Mouse (Mus musculus) bone marrow macrophage, adult 2 months (primary cell): Measurements from ENCODE around the gene Hmg20b. TPM values are rescaled to one million over a fixed set of nuclear protein-coding genes. Genes with fewer than 3 reads are reported as not detected.

Experiments
- H3K27ac ChIP-seq: 2 replicates; pipeline ENCODE4 v1.5.1; 2012; ENCODE audit warnings: low read depth, low read length; ENCODE audit not compliant: insufficient read depth
- H3K4me1 ChIP-seq: 2 replicates; pipeline ENCODE4 v1.6.1; 2012; ENCODE audit warnings: low read length; ENCODE audit not compliant: control insufficient read depth, insufficient read depth
- H3K4me3 ChIP-seq: 2 replicates; pipeline ENCODE4 v1.5.1; 2012; ENCODE audit warnings: mild to moderate bottlenecking, low read length, moderate library complexity; ENCODE audit not compliant: insufficient read depth
- CTCF ChIP-seq: IDR thresholded peaks from 2 replicates; pipeline ENCODE4 v1.5.1; 2012; ENCODE audit warnings: low read depth, mild to moderate bottlenecking, low read length, moderate library complexity
- POLR2A ChIP-seq: IDR thresholded peaks from 2 replicates; pipeline ENCODE4 v1.6.1; 2012; ENCODE audit warnings: mild to moderate bottlenecking, low read depth, low read length, borderline replicate concordance
- polyA plus RNA-seq: library from polyadenylated mRNA; stranded (reverse); fragments of >200 nt; gene quantifications from 2 replicates; pipeline ENCODE4 v1.2.4, GENCODE M21; 2012; ENCODE audit not compliant: missing spikeins, insufficient read depth, insufficient read length

Hmg20b gene
- polyA plus RNA-seq, 1 experiment = 52.2 TPM

DNA sequence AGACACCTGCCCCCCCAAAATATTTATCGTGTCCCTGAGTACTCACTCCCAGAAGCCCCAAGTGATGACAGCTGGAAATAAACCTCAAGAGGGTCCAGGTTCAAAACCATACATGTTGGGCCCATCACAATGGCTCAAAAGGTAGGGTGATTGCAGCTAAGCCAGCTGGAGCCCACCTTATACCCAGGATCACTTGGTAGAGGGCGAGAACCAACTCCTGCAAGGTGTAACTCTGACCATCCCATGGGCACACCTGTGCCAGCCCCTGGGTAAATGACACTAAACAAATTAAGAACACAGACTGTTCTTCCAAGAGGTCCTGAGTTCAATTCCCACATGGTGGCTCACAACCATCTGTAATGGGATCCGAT is 28.9 kb upstream of the Hmg20b start:
- Histone ChIP-seq H3K4me1 (peaks cover 24% of the 10 kb centered on the region), H3K27ac (peak overlapping the region; percentile 54), H3K4me3 (peak overlapping the region; percentile 72)
- no peak for TF ChIP-seq POLR2A
- TF ChIP-seq CTCF = no peak

DNA sequence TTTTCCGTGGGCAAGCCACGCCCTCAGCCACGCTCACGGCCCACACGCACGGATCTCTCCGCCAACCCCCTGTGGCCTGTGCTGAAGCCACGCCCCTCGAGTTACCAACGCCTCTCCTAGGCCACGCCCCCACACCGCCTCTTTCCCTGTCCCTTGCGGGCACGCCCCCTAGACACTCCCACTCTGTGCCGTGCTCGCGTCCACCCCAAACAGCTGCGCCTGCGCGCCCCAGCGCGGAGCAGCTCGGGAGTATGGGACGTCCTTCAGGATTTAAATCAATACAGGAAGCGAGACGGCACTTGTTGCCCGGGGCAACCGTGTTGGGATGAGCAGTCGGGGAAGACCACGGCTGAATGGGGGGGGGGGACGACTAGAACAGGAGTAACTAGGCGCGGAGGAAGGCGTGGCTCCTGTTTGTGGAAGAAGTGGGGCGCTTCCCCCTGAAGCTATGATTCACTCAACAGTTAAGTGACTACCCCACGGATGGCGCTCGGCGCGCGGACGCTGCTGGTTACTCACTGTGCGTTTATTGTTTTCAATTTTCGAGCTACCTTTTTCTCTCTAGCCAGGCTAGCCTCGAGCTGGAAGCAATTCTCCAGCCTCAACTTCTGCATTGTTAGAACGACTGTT is 28.4 kb upstream of the Hmg20b start:
- H3K27ac ChIP-seq = peak overlapping the region; percentile 54
- peak overlapping the region; percentile 72 for H3K4me3 ChIP-seq
- TF ChIP-seq CTCF (no peak), POLR2A (no peak)
- peaks cover 24% of the 10 kb centered on the region for H3K4me1 ChIP-seq

DNA sequence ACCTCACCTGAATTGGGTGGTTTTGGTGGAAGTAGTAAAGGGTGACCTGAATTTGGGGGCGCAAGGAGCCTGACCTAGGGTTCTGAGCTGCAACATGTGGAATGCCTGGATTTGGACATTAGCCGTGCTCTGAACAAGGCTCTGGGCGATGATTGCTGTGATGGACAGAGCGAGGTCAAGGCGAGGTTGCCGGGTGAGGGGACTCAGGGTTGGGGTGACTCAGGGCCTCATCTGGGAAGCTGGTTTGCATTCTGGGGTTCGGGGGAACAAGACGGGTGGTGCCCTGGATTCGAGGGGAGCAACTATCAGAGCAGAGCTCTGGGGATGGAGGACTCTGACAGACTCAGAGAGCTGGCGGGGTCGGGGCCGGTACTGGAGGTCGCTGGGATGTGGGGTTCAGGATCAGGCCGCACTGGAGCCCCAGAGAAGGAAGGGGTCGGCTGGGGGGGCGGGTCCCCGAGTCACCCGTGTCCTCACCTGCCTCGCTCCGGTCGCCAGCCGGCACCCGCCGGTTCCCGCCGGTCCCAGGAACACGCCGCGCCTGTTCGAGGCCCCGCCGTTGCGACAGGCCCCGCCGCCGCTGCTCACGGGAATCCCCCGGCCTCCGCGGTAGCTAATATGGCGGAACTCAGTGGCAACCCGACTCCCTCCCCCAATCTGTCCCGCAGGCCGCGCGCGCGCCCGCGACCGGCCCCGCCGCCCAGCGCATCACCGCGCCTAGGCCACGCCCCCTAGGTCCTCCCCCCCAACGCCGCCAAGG is 27.7 kb upstream of the Hmg20b start, which contains the start of gene Fzr1:
TSS of gene Fzr1 (minus strand) at position 724 of the 760 bp plus-strand sequence.
- Histone ChIP-seq H3K27ac (peak within 1 kb of the TSS; percentile 54), H3K4me1 (peaks cover 24% of the 10 kb centered on the region), H3K4me3 (peak within 1 kb of the TSS; percentile 83)
- TF ChIP-seq CTCF (no peak), POLR2A (no peak)

- Histone ChIP-seq H3K4me1 (peaks cover 21% of the 10 kb centered on the region), H3K27ac (no peak overlapping the region; the same call in 1 of the 2 replicates), H3K4me3 (peak overlapping the region; percentile 83)
- no peak for TF ChIP-seq CTCF
- TF ChIP-seq POLR2A = no peak
Observed at GRCm38 (mm10) chr10:81377362-81377664, 27.0 kb upstream of the Hmg20b start.

GRCm38 (mm10) chr10:81376561-81377361 is 26.5 kb upstream of the Hmg20b start:
- no peak overlapping the region for H3K27ac ChIP-seq
- H3K4me1 ChIP-seq = peaks cover 17% of the 10 kb centered on the region
- TF ChIP-seq CTCF (no peak), POLR2A (no peak)
- peak overlapping the region; percentile 83 for H3K4me3 ChIP-seq

DNA sequence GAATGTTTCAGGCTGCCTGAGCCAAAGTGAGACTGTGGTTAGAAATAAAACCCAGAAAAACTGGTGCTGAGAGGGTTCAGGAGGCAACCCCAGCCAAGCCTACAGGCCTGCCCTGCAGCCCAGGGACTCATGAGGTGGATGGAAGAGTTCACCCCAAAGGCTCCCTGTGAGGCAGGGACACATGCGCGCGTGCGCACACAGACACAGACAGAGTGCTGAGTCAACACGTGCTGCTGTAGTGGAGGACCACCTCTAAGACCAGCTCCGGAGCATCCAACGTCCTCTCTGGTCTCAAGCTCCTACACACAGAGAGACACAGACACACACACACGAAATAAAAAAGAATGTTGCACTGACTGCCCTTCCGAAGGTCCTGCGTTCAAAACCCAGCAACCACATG is 25.0 kb upstream of the Hmg20b start:
- Histone ChIP-seq H3K4me1 (peaks cover 15% of the 10 kb centered on the region), H3K27ac (no peak overlapping the region), H3K4me3 (no peak overlapping the region)
- TF ChIP-seq POLR2A = no peak

GRCm38 (mm10) chr10:81367207-81367495 is 16.9 kb upstream of the Hmg20b start:
- TF ChIP-seq CTCF (no peak), POLR2A (no peak)
- Histone ChIP-seq H3K27ac (0 out of 2 replicates have a peak overlapping the region, but pooled peaks have one; percentile 37), H3K4me3 (no peak overlapping the region), H3K4me1 (peaks cover 18% of the 10 kb centered on the region)

DNA sequence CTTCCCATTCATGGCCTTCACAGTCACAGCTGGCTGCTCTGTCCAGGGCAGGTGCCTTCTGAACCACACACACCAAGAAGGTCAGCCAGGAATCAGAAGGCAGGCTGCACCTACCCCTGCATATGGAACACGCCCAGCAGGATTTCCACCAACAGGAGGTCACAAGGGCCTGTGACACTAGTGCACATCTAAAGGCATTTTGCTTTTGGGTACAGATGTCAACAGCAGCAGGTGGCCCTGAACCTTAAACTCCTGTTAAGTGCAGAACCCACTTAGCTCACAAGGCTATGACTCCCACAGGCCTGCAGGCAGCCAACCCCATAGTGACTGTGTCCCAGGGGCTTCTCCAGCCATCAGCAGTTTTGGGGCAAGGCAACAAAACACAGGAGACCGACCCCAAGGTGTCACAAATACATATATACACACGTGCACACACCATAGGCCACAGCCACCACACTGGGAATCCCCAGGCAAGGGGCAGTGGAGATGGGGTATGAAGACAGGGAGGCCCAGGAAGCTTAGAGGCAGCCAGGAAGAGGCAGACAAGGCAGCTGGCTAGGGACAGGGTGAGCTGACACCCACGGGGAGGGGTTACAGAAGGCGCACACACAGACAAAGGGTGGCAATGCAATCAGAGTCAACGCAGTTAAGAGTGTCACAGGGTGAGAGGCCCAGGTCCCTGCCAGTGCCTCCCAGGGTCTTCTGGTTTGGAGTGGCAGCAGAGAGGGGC is 16.4 kb upstream of the Hmg20b start:
- no peak overlapping the region for H3K4me3 ChIP-seq
- H3K4me1 ChIP-seq = peaks cover 21% of the 10 kb centered on the region
- H3K27ac ChIP-seq = peak overlapping the region; percentile 37
- TF ChIP-seq POLR2A (no peak), CTCF (no peak)

- TF ChIP-seq POLR2A = no peak
- TF ChIP-seq CTCF = no peak
- Histone ChIP-seq H3K4me1 (peaks cover 28% of the 10 kb centered on the region), H3K27ac (peak within 1 kb of the TSS; percentile 37), H3K4me3 (no peak within 1 kb of the TSS)
Observed at GRCm38 (mm10) chr10:81365672-81366476, 15.6 kb upstream of the Hmg20b start, which contains the start of gene 4930404N11Rik. 4930404N11Rik (minus strand) TSS chr10:81365816.
